Mouse (Mus musculus) heart, postnatal 0 days (tissue): ENCODE measurements at regions not wholly inside any gene's neighbourhood (a gene's known extent, or its start where the extent isn't known, plus 50 kb on each side); places are given as distances from the start of the nearest gene placed in this dataset.

ENCODE experiments used
- CTCF ChIP-seq: IDR thresholded peaks from 2 replicates; pipeline ENCODE4 v1.5.1; 2016; ENCODE audit warnings: antibody characterized with exemption, control low read depth, low read depth
- EP300 ChIP-seq: IDR thresholded peaks from 2 replicates; pipeline ENCODE4 v1.6.1; 2016; ENCODE audit warnings: antibody characterized with exemption, low read depth

DNA sequence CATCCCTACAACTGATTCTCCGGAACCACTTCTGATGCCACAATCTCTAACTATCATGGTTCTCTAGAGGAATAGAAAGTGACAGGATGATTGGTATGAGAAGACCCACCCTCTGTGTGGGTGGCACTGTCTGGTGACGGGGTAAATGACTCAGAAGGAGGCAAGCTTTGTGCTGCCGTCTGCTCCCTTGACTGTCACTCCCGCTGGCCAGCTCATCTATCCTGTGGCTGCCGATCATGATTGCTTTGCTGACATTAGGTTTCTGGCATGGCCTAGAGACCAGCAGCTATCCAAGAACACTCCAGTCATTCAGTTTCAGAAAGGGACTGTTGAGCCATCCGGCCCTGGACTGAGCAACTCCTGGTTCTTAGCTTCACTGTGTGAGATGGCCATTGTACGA, 331.4 kb downstream of the Pmp22 start:
- TF ChIP-seq CTCF (no peak), EP300 (no peak)
